Mouse (Mus musculus) ES-E14 (cell line): ENCODE results near the gene Glmp. TPM values are rescaled to one million over a fixed set of nuclear protein-coding genes. Genes with fewer than 3 reads are reported as not detected.
A peak's percentile ranks its signal among the peaks of the same experiment; 100 is the strongest.
"Not testable (repeated sequence)": the region's sequence is repeated elsewhere in the genome, so short reads cannot be mapped to it uniquely, and the experiment has no call there.

ENCODE experiments used
- DNase-seq: peaks from one replicate; pipeline ENCODE4 v3.0.0-alpha.2; 2013; ENCODE audit warnings: low read depth, low spot score
- H3K27ac ChIP-seq: 2 replicates; pipeline ENCODE4 v1.5.1; 2012; ENCODE audit warnings: low read depth, mild to moderate bottlenecking, low read length, moderate library complexity, mixed read lengths; ENCODE audit not compliant: poor library complexity, insufficient read depth, severe bottlenecking
- H3K36me3 ChIP-seq: 2 replicates; pipeline ENCODE4 v1.6.1; 2012; ENCODE audit warnings: mild to moderate bottlenecking, low read length, moderate library complexity, mixed read lengths; ENCODE audit not compliant: control insufficient read depth, poor library complexity, insufficient read depth, severe bottlenecking
- H3K4me1 ChIP-seq, 2 experiments: fragments of 150-350 bp in 1 of 2; sonication (generic) in 1 of 2; 2 replicates each; pipeline ENCODE4 v1.6.1; 2012; ENCODE audit warnings: low read length in 2 of 2, mild to moderate bottlenecking in 1 of 2, mixed read lengths in 1 of 2; ENCODE audit not compliant: control insufficient read depth in 2 of 2, insufficient read depth in 2 of 2, poor library complexity in 1 of 2
- H3K4me3 ChIP-seq, 2 experiments: fragments of 150-350 bp in 1 of 2; sonication (generic) in 1 of 2; 2 replicates each; pipeline ENCODE4 v1.5.1; 2012; ENCODE audit warnings: low read length in 2 of 2, low read depth in 1 of 2, mild to moderate bottlenecking in 1 of 2, mixed read lengths in 1 of 2; ENCODE audit not compliant: insufficient read depth in 1 of 2, poor library complexity in 1 of 2, severe bottlenecking in 1 of 2
- H3K9ac ChIP-seq: 2 replicates; pipeline ENCODE4 v1.6.1; 2012; ENCODE audit warnings: low read depth, mild to moderate bottlenecking, low read length, mixed read lengths; ENCODE audit not compliant: poor library complexity, insufficient read depth, severe bottlenecking
- H3K9me3 ChIP-seq: fragments of 150-350 bp; sonication (generic); 2 replicates; pipeline ENCODE4 v1.6.1; 2012; ENCODE audit warnings: low read depth, mild to moderate bottlenecking, low read length; ENCODE audit not compliant: control insufficient read depth, insufficient read depth
- CHD2 ChIP-seq: IDR thresholded peaks from 2 replicates; pipeline ENCODE4 v1.6.1; 2014; ENCODE audit warnings: mild to moderate bottlenecking, low read depth, low read length, inconsistent platforms
- HCFC1 ChIP-seq: IDR thresholded peaks from 2 replicates; pipeline ENCODE4 v1.6.1; 2012; ENCODE audit warnings: low read length, inconsistent platforms, borderline replicate concordance; ENCODE audit not compliant: insufficient read depth
- MAFK ChIP-seq: IDR thresholded peaks from 2 replicates; pipeline ENCODE4 v1.6.1; 2014; ENCODE audit warnings: mild to moderate bottlenecking, low read depth, low read length, inconsistent platforms; ENCODE audit not compliant: insufficient read depth
- ZC3H11A ChIP-seq: IDR thresholded peaks from 2 replicates; pipeline ENCODE4 v1.6.1; 2012; ENCODE audit warnings: low read depth, mild to moderate bottlenecking, inconsistent platforms, low read length, borderline replicate concordance
- ZNF384 ChIP-seq: IDR thresholded peaks from 2 replicates; pipeline ENCODE4 v1.6.1; 2012; ENCODE audit warnings: low read depth, low read length, inconsistent platforms
- in situ Hi-C, 2 experiments: fragments of 600-800 bp; cut with MboI; formaldehyde crosslinking; loops; one replicate each; pipeline ENCODE4 v1.15.1; 2025; ENCODE audit warnings: low sequenced_read_pairs in 2 of 2, inconsistent platforms in 1 of 2; ENCODE audit not compliant: unreplicated experiment in 2 of 2
- total RNA-seq: library from RNA; depleted of rRNA; stranded (reverse); fragments of 300-350 nt; gene quantifications from 2 replicates; pipeline ENCODE4 v1.2.3, GENCODE M21; 2012; rRNA removed

Gene Glmp
- 147 and 226 TPM in 2 replicates for total RNA-seq

GRCm38 (mm10) chr3:88324951-88325405 is at the start of gene Glmp:
Gene Glmp (plus strand): TSS chr3:88325023.
- Histone ChIP-seq H3K27ac (no peak within 1 kb of the TSS), H3K9me3 (no peaks in the 10 kb centered on the region), H3K4me3 (peak within 1 kb of the TSS; percentile 75 to 79), H3K36me3 (peaks cover 41% of the 10 kb centered on the region), H3K4me1 (peaks cover 0 to 8% of the 10 kb centered on the region in 2 experiments; a peak in 1 of 4 replicates), H3K9ac (peak within 1 kb of the TSS; percentile 80)
- DNase-seq = no peak
- in situ Hi-C loops = loop anchor here (25.0 kb wide), 2 partner anchors 387 to 1712 kb away; partner anchors contain the start of gene Rit1 (in 1 of the 2)
- no peak for TF ChIP-seq HCFC1
- no peak for TF ChIP-seq ZC3H11A
- TF ChIP-seq MAFK = no peak
- TF ChIP-seq ZNF384 = no peak
- TF ChIP-seq CHD2 = no peak

- no peaks in the 10 kb centered on the region for H3K9me3 ChIP-seq
- H3K27ac ChIP-seq = peak overlapping the region; percentile 96
- in situ Hi-C loops = no loop called here
- no peak for TF ChIP-seq ZNF384
- TF ChIP-seq ZC3H11A = no peak
- no peak for TF ChIP-seq MAFK
- H3K9ac ChIP-seq = peak overlapping the region; percentile 72
- DNase-seq = no peak
- peak overlapping the region; percentile 14 to 54 for H3K4me3 ChIP-seq
- H3K4me1 ChIP-seq = peaks cover 11 to 13% of the 10 kb centered on the region in 2 experiments
- H3K36me3 ChIP-seq = peaks cover 3% of the 10 kb centered on the region; the same call in 1 of the 2 replicates
Observed at GRCm38 (mm10) chr3:88276121-88276520, 48.7 kb upstream of the Glmp start.

GRCm38 (mm10) chr3:88276529-88277143 is 48.2 kb upstream of the Glmp start:
- H3K4me1 ChIP-seq = peaks cover 11 to 13% of the 10 kb centered on the region in 2 experiments
- peaks cover 3% of the 10 kb centered on the region; the same call in 1 of the 2 replicates for H3K36me3 ChIP-seq
- H3K4me3 ChIP-seq = peak overlapping the region; percentile 14 to 54
- H3K27ac ChIP-seq = peak overlapping the region; percentile 96
- peak overlapping the region; percentile 72 for H3K9ac ChIP-seq
- TF ChIP-seq CHD2 (peak; percentile 42; the same call in 1 of the 2 replicates), MAFK (no peak)
- in situ Hi-C loops = no loop called here
- no peaks in the 10 kb centered on the region for H3K9me3 ChIP-seq
- DNase-seq = peak; percentile 71

- peaks cover 16 to 20% of the 10 kb centered on the region in 2 experiments for H3K4me1 ChIP-seq
- TF ChIP-seq MAFK (no peak), ZNF384 (no peak), ZC3H11A (no peak), HCFC1 (no peak), CHD2 (peak; percentile 54)
- peak overlapping the region; percentile 92 for H3K27ac ChIP-seq
- DNase-seq = no peak
- in situ Hi-C loops = no loop called here
- H3K9me3 ChIP-seq = no peaks in the 10 kb centered on the region
- H3K36me3 ChIP-seq = peaks cover 2% of the 10 kb centered on the region; the same call in 1 of the 2 replicates
- peak overlapping the region in 1 of 2 experiments; percentile 45; a peak in 2 of 4 replicates for H3K4me3 ChIP-seq
- H3K9ac ChIP-seq = peak overlapping the region; percentile 54; the same call in 1 of the 2 replicates
Observed at GRCm38 (mm10) chr3:88280035-88280434, 44.8 kb upstream of the Glmp start.

GRCm38 (mm10) chr3:88281141-88281916 is 43.5 kb upstream of the Glmp start:
- DNase-seq, in situ Hi-C loops, H3K9me3 ChIP-seq, H3K36me3 ChIP-seq: not testable (repeated sequence)
- Histone ChIP-seq H3K9ac (peak overlapping the region; percentile 45; the same call in 1 of the 2 replicates), H3K27ac (peak overlapping the region; percentile 92), H3K4me1 (peaks cover 16 to 20% of the 10 kb centered on the region in 2 experiments), H3K4me3 (peak overlapping the region; percentile 11 to 40; a peak in 3 of 4 replicates)

- in situ Hi-C loops, H3K36me3 ChIP-seq, H3K9ac ChIP-seq, H3K4me3 ChIP-seq, H3K9me3 ChIP-seq, DNase-seq: not testable (repeated sequence)
- Histone ChIP-seq H3K4me1 (peaks cover 10 to 14% of the 10 kb centered on the region in 2 experiments), H3K27ac (0 out of 2 replicates have a peak overlapping the region, but pooled peaks have one; percentile 63)
Observed at GRCm38 (mm10) chr3:88284815-88285564, 39.8 kb upstream of the Glmp start.
